ENCODE assay signal across 10 mouse cellular contexts in the genomic region with DNA sequence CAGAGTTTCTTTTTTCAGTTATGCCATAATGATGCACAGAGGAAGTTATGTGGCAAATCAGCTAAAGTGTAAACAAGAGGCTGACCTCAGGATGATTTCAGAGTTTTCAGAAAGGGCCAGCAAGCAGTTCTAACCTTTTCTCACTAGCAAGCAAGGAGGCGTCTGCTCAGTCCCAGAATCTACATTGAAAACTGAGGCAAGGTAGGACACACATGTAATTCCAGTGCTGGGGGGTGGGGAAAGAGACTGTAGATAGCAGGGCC.
DNase-seq lines count a peak whose midpoint lies in the region; ATAC-seq and TF ChIP-seq lines count a peak whose summit lies in the region.
"Had no signal": no experiment of that assay in that cellular context is flagged by ENCODE, and none has a peak within 500 bp of the region (broad histone marks: within the 10 kb centered on the region; RNA-seq: fewer than 3 reads in every experiment).

No protein-coding gene starts in this region.

- H3K4me2 ChIP-seq in embryonic facial prominence, embryonic 12.5 days (replicated peaks) = no peak overlapping the region
- H3K4me2 ChIP-seq in limb, embryonic 14.5 days (replicated peaks; ENCODE audit: low read depth, low read length, severe bottlenecking) = no peak overlapping the region
- H3K4me2 ChIP-seq in intestine, embryonic 15.5 days (replicated peaks) = no peak overlapping the region
- no peak overlapping the region for H3K4me2 ChIP-seq in midbrain, embryonic 15.5 days
- H3K4me2 ChIP-seq: forebrain, embryonic 13.5 days had no signal

- TF ChIP-seq POLR2A in limb, embryonic 14.5 days (IDR thresholded peaks at IDR 0.05; ENCODE audit: borderline replicate concordance, extremely low read depth, insufficient read depth, insufficient read length) = no peak

- H3K4me1 ChIP-seq in embryonic facial prominence, embryonic 12.5 days = peaks cover 19% of the 10 kb centered on the region
- peaks cover 40% of the 10 kb centered on the region for H3K4me1 ChIP-seq in embryonic facial prominence, embryonic 10.5 days
- H3K4me1 ChIP-seq in limb, embryonic 14.5 days (ENCODE audit: control insufficient read depth, insufficient read depth, low read length) = peaks cover 24% of the 10 kb centered on the region
- H3K4me1 ChIP-seq in limb, embryonic 10.5 days = peaks cover 26% of the 10 kb centered on the region
- peaks cover 20% of the 10 kb centered on the region for H3K4me1 ChIP-seq in intestine, embryonic 15.5 days (replicated peaks)
- peaks cover 12% of the 10 kb centered on the region for H3K4me1 ChIP-seq in midbrain, embryonic 15.5 days

- H3K27me3 ChIP-seq in embryonic facial prominence, embryonic 12.5 days = no peaks in the 10 kb centered on the region
- no peaks in the 10 kb centered on the region for H3K27me3 ChIP-seq in embryonic facial prominence, embryonic 10.5 days (replicated peaks; ENCODE audit: low read depth, poor library complexity, severe bottlenecking)
- H3K27me3 ChIP-seq in limb, embryonic 14.5 days (ENCODE audit: control insufficient read depth, insufficient read depth, low read length) = no peaks in the 10 kb centered on the region
- H3K27me3 ChIP-seq in limb, embryonic 10.5 days (ENCODE audit: low read depth, poor library complexity, severe bottlenecking) = no peaks in the 10 kb centered on the region
- no peaks in the 10 kb centered on the region for H3K27me3 ChIP-seq in intestine, embryonic 15.5 days (replicated peaks)
- no peaks in the 10 kb centered on the region for H3K27me3 ChIP-seq in midbrain, embryonic 15.5 days (replicated peaks)
- H3K27me3 ChIP-seq: forebrain, embryonic 13.5 days had no signal

- no peaks in the 10 kb centered on the region for H3K9me3 ChIP-seq in embryonic facial prominence, embryonic 12.5 days
- no peaks in the 10 kb centered on the region for H3K9me3 ChIP-seq in embryonic facial prominence, embryonic 10.5 days
- H3K9me3 ChIP-seq in limb, embryonic 14.5 days (ENCODE audit: control insufficient read depth, low read length) = no peaks in the 10 kb centered on the region
- no peaks in the 10 kb centered on the region for H3K9me3 ChIP-seq in limb, embryonic 10.5 days (replicated peaks)
- H3K9me3 ChIP-seq in intestine, embryonic 15.5 days = no peaks in the 10 kb centered on the region
- H3K9me3 ChIP-seq in midbrain, embryonic 15.5 days = no peaks in the 10 kb centered on the region
- H3K9me3 ChIP-seq: forebrain, embryonic 13.5 days had no signal

- no peak overlapping the region for H3K4me3 ChIP-seq in embryonic facial prominence, embryonic 12.5 days
- H3K4me3 ChIP-seq in embryonic facial prominence, embryonic 10.5 days = no peak overlapping the region
- H3K4me3 ChIP-seq in limb, embryonic 14.5 days (replicated peaks; ENCODE audit: low read length) = no peak overlapping the region
- no peak overlapping the region for H3K4me3 ChIP-seq in limb, embryonic 10.5 days
- H3K4me3 ChIP-seq in intestine, embryonic 15.5 days (replicated peaks) = no peak overlapping the region
- no peak overlapping the region for H3K4me3 ChIP-seq in midbrain, embryonic 15.5 days
- H3K4me3 ChIP-seq: forebrain, embryonic 13.5 days had no signal

- no peak for ATAC-seq in embryonic facial prominence, embryonic 12.5 days (ENCODE audit: insufficient number of reproducible peaks, insufficient read depth, low FRiP score, low TSS enrichment)
- ATAC-seq in limb, embryonic 14.5 days (ENCODE audit: low FRiP score, low read depth) = no peak
- no peak; the same call in 1 of the 2 replicates for ATAC-seq in intestine, embryonic 15.5 days
- ATAC-seq in monocyte, adult 5-6 weeks (replicated peaks; ENCODE audit: insufficient number of reproducible peaks, low FRiP score, low TSS enrichment, poor library complexity, severe bottlenecking) = peak; percentile 56
- ATAC-seq in midbrain, embryonic 15.5 days (replicated peaks) = no peak
- ATAC-seq: activated CD4-positive, CD25-positive, alpha-beta regulatory T cell, adult 4 months; forebrain, embryonic 13.5 days had no signal

- WGBS in embryonic facial prominence, embryonic 12.5 days = 78% methylated on average over 1 of the region's 1 CpGs
- whole genome bisulfite sequencing in embryonic facial prominence, embryonic 10.5 days = 86% methylated on average over 1 of the region's 1 CpGs
- 80% methylated on average over 1 of the region's 1 CpGs for WGBS in limb, embryonic 14.5 days
- WGBS in limb, embryonic 10.5 days = 81% methylated on average over 1 of the region's 1 CpGs
- 52% methylated on average over 1 of the region's 1 CpGs for WGBS in intestine, embryonic 15.5 days
- 87% methylated on average over 1 of the region's 1 CpGs for WGBS in midbrain, embryonic 15.5 days

- no peak overlapping the region for H3K9ac ChIP-seq in embryonic facial prominence, embryonic 12.5 days
- H3K9ac ChIP-seq in limb, embryonic 14.5 days (ENCODE audit: low read depth, low read length, severe bottlenecking) = no peak overlapping the region
- H3K9ac ChIP-seq in intestine, embryonic 15.5 days = no peak overlapping the region
- no peak overlapping the region for H3K9ac ChIP-seq in midbrain, embryonic 15.5 days
- H3K9ac ChIP-seq: forebrain, embryonic 13.5 days had no signal

- no peak for DNase-seq in embryonic facial prominence, embryonic 10.5 days (ENCODE audit: low spot score)
- DNase-seq in limb, embryonic 14.5 days (ENCODE audit: low spot score) = no peak
- no peak for DNase-seq in limb, embryonic 10.5 days (ENCODE audit: low spot score)
- DNase-seq in retina, embryonic 14.5 days (ENCODE audit: low spot score) = no peak

- H3K36me3 ChIP-seq in embryonic facial prominence, embryonic 12.5 days = 0 out of 2 replicates have a peak, but pooled peaks cover 4% of the 10 kb centered on the region
- H3K36me3 ChIP-seq in embryonic facial prominence, embryonic 10.5 days (replicated peaks) = peaks cover 6% of the 10 kb centered on the region; the same call in 1 of the 2 replicates
- H3K36me3 ChIP-seq in limb, embryonic 14.5 days (ENCODE audit: control insufficient read depth, insufficient read depth, low read length) = peaks cover 12% of the 10 kb centered on the region; the same call in 1 of the 2 replicates
- H3K36me3 ChIP-seq in limb, embryonic 10.5 days = no peaks in the 10 kb centered on the region
- H3K36me3 ChIP-seq in intestine, embryonic 15.5 days = 0 out of 2 replicates have a peak, but pooled peaks cover 2% of the 10 kb centered on the region
- H3K36me3 ChIP-seq in midbrain, embryonic 15.5 days (replicated peaks) = no peaks in the 10 kb centered on the region

- H3K27ac ChIP-seq in embryonic facial prominence, embryonic 12.5 days = 0 out of 2 replicates have a peak overlapping the region, but pooled peaks have one; percentile 11
- no peak overlapping the region for H3K27ac ChIP-seq in embryonic facial prominence, embryonic 10.5 days (replicated peaks)
- 0 out of 2 replicates have a peak overlapping the region, but pooled peaks have one; percentile 46 for H3K27ac ChIP-seq in limb, embryonic 14.5 days (replicated peaks; ENCODE audit: low read depth, low read length)
- no peak overlapping the region for H3K27ac ChIP-seq in limb, embryonic 10.5 days
- H3K27ac ChIP-seq in intestine, embryonic 15.5 days = 0 out of 2 replicates have a peak overlapping the region, but pooled peaks have one; percentile 2
- no peak overlapping the region for H3K27ac ChIP-seq in midbrain, embryonic 15.5 days
- H3K27ac ChIP-seq: forebrain, embryonic 13.5 days had no signal

Comparison
In these comparisons a context has a peak if more than half of its experiments do, and no peak if none do; other contexts are left out.
1. H3K27ac ChIP-seq: peak in embryonic facial prominence, embryonic 12.5 days (single experiment), limb, embryonic 14.5 days (single experiment) and intestine, embryonic 15.5 days (single experiment); none in embryonic facial prominence, embryonic 10.5 days (single experiment), limb, embryonic 10.5 days (single experiment) and midbrain, embryonic 15.5 days (single experiment).